Mouse (Mus musculus): ENCODE data around the gene 9130019O22Rik.
"Not testable (repeated sequence)": the region's sequence is repeated elsewhere in the genome, so short reads cannot be mapped to it uniquely, and the experiment has no call there.

Gene 9130019O22Rik

DNA sequence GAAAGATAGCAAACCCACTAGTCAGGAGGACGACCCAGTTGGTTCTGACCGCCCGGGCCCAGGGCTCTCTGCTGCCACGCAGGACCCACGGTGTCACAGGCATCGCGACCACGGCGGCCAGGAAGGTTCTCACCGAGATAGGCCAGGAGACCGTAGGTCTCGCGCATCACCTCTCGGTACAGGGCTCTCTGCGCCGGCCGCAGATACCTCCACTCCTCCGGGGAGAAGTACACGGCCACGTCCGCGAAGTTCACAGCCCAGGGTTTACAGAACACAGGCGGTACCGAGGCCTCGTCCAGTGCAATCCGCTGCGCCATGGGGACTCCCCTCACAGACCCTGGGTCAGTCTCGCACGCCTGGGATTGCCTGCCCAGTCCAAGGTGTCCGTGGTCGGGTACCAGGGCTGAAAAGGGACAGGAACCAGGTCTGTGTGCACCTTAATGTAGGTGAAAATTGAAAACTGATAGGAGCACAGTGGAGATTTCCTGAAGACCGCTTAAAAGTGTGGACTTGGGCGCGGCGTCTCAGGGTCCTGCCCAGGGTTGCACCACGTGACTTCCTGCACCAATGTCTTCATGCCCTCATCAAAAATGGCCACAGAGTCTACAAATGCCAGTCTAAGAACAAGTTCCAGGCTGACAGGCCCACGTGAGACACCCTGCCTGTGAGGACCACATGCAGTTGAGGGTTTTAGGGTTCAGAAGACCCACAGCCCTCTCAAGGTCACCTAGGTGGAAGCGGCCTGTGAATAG is at the start of gene 9130019O22Rik:
TSS of gene 9130019O22Rik (minus strand) at position 526 of the 752 bp plus-strand sequence.
- peak; percentile 67 to 77 for DNase-seq (ENCODE audit: low spot score in 2 of 2)

DNA sequence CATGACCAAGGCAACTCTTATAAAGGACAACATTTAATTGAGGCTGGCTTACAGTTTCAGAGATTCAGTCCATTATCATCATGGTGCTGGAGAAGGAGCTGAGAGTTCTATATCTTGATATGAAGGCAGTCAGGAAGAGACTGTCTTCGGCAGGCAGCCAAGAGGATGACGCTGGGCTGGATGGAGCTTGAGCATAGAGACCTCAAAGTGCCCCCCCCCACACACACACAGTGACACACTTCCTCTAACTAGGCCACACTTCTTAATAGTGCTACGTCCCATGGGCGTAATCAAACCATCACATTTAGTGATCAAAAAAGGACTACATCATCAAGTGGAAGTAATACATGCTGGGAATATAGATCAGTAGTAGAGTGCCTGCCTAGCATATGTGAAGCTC is 48.2 kb upstream of the 9130019O22Rik start:
- DNase-seq (ENCODE audit: low spot score in 2 of 2): no peak

DNA sequence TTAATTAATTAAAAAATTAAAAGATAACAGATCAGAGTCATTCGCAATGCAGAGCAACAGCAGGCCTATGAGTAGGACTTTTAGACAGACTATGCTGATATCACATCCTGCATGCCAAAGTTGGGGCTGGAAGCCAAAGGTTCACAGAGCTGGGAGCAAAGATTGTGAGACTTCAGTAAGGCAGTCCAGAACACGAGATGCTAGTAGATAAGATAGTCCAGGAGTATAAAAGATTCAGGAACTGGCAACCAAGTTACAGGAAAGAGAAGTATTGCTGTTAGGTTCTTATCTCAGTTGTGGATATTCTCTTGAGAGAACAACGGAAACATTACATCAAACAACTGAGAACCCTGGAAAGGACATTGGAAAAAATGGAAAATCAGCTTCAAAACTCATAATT is 39.4 kb upstream of the 9130019O22Rik start:
- DNase-seq (ENCODE audit: low spot score in 2 of 2): no peak

DNA sequence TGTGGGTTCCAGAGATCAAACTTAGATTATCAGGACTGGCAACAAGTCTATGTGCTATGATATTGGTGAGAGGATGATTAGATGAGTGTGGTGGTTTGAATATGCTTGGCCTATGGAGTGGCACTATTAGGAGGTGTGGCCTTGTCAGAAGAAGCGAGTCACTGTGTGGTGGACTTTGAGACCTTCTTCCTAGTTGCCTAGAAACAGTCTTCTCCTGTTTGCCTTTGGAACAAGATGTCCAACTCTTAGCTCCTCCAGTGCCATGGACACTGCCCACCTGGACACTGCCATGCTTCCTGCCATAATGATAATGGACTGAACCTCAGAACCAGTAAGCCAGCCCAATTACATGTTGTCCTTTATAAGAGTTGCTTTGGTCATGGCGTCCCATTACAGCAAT is 38.9 kb upstream of the 9130019O22Rik start:
- no peak for DNase-seq (ENCODE audit: low spot score in 2 of 2)

DNA sequence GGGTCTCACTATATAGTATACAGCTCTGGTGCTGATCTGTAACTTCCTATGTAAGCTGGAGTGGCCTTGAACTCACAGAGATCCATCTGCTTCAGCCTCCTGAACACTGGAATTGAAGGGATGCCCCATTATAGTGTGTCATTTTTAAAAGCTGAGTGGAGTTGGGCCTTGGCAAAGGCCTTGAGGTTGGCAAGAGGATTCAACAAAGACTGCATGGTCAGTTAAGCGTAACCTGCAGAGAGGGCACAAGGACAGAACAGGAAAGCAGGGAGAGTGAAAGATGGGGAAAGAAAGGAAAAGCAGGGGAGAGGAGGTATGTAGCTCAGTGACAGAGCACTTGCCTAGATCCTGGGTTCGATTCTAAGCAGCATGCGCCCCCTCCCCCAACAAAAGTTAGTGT is 38.3 kb upstream of the 9130019O22Rik start:
- no peak for DNase-seq (ENCODE audit: low spot score in 2 of 2)

DNA sequence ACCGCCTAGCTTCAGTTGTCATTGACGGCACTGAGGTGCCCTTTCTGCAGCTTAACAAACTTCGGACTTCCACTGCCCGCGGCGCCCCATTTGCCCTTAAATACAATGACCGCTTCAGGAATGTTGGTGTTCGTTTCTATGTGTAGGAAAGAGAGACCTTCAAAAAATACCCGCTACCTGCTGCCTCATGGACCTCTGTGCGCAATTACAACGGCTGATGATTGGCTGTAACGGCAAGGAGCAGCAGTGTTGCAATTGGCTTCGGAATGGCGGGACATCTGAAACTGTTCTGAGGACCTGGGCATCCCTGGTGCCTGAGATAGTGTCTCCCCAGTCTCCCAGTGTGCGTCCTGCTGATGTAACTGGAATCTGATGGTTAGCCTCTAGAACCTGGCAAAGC is 35.3 kb upstream of the 9130019O22Rik start:
- peak in 1 of 2 experiments; percentile 28 for DNase-seq (ENCODE audit: low spot score in 2 of 2)

DNA sequence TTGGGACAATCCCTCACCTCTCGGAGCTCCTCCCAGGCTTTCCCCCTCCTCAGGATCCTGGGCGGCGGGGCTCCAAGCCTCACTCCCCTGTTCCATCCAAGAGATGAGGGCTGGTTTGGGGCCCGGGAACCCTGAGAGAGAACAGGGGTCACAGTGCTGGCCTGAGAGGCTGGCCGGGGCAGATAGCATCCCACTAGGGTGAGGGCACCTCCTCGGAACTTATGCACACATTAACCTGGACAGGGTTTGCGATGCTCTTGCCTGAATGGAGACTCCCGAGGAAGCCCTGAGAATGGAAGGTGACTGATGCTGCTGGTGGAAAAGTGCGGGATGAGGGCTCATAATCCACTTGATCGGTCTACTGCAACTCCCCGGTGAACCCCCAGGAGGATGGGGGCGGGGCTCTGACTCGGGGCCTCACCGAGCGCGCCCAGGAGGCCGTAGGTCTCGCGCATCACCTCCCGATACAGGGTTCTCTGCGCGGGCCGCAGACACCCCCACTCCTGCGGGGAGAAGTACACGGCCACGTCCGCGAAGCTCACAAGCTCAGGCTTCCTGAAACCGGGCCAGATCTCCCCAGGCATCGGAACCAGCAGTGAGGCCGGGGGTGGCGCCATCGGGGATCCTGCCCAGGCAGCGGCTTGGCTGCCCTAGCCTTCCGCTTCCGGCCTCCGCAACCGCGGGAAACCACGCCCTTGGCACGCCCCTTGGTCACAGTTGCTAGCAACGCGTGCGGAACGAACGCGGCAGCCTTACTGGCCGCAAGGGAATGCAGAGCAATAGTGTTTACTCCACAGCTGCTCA is 34.6 kb upstream of the 9130019O22Rik start, which contains the start of gene Zfp688:
TSS of gene Zfp688 (minus strand) at position 681 of the 804 bp plus-strand sequence.
- DNase-seq (ENCODE audit: low spot score in 2 of 2): peak; percentile 77 to 86

DNA sequence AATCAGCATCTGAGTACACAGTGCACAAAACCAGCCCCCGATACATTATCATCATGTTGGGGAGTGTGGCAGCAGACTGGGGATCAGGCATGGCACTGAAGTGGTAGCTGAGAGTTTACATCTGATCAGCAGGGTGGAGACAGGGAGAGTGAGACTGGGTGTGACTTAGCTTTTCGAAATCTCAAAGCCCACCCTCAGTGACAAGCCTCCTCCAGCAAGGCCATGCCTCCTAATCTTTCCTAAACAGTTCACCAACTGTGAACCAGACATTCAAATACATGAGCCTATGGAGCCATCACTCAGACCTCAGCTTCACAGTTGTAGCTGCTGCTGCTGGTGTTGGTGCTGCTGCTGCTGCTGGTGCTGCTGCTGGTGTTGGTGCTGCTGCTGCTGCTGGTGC is 24.5 kb upstream of the 9130019O22Rik start:
- DNase-seq (ENCODE audit: low spot score in 2 of 2): no peak

DNA sequence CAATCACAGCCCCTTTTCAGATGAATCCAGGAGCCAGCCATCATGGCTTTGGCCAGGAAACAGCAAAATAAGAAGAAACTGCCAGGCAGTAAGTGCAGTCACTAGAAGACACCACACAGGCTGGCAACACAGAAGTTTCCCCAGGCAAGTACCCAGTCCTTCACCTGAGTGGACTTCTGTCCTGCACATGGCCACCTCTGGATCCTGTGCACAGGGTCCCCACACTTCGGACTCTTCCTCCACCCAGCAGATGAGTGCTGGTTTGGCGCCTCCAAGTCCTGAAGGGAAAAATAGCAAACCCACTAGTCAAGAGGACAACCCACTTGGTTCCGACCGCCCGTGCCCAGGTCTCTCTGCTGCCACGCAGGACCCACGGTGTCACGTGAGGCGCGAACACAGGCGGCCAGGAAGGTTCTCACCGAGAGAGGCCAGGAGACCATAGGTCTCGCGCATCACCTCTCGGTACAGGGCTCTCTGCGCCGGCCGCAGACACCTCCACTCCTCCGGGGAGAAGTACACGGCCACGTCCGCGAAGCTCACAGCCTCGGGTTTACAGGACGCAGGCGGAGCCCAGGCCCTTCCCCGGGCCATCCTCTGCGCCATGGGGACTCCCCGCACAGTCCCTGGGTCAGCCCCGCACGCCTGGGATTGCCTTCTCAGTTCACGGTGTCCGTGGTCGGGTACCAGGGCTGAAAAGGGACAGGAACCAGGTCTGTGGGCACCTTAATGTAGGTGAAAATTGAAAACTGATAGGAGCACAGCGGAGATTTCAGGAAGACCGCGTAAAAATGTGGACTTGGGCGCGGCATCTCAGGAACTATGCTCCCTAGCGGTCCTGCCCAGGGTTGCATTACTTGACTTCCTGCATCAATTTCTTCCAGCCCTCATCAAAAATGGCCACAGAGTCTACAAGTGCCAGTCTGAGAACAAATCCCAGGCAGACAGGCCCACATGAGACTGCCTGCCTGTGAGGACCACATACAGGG is 19.3 kb upstream of the 9130019O22Rik start, which contains the start of gene Zfp764:
TSS of gene Zfp764 (minus strand) at position 821 of the 986 bp plus-strand sequence.
- DNase-seq (ENCODE audit: low spot score in 2 of 2): peak; percentile 69 to 75

DNA sequence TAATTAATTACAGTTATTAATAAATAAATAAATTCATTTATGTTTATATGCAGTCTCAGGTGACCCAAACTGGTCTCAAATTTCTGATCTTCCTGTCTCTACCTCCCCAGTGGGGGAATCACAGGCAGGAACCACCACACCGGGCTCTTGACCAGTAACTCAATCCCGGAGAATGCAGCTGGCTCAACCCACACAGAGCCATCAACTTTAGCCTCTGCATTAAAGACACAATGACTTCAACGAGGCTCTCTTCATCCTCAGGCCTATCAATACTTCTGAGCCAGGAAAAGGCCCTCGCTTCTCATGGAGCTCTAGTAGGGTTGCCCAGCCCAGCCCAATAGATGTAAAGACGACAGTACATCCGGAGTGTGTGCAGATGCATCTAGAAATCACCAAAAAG is 17.1 kb upstream of the 9130019O22Rik start:
- DNase-seq (ENCODE audit: low spot score in 2 of 2): not testable (repeated sequence)

DNA sequence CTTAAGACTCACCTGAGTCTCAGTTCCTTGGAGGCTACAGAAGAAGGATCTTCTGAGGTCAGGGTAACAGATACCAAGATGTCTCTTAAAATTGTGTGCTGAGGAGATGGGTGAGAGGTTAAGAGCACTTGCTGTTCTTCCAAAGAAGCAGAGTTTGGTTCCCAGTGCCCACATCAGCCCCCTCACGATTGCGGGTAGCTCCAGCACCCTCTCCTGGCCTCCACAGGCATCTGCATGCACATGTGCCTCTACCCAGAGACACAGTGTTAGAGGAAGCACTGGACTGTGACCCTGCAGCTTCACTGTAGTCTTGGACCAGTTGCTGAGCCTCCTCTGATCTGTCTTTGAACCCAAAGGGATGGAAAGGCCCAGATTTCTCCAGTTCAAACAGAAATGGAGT is 16.0 kb upstream of the 9130019O22Rik start:
- DNase-seq (ENCODE audit: low spot score in 2 of 2): no peak

DNA sequence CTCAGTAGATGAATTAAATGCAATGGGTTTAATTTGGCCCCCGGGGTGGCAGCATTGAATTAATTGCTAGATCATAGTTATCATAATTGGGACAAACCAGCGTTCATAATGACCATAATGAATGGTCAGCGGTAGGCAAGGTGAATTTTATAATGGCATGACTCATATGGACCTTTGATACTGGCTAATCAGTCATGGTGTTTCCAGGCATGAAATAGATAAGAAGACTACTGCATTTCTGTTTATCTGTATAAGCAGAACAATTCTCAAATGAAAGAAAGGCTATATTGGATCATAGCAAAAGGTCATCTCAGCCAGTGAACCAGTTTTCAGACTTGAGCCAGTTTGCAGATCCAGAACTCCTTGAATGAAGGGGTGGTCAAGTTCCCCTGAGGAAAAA is 13.4 kb upstream of the 9130019O22Rik start:
- no peak for DNase-seq (ENCODE audit: low spot score in 2 of 2)

DNA sequence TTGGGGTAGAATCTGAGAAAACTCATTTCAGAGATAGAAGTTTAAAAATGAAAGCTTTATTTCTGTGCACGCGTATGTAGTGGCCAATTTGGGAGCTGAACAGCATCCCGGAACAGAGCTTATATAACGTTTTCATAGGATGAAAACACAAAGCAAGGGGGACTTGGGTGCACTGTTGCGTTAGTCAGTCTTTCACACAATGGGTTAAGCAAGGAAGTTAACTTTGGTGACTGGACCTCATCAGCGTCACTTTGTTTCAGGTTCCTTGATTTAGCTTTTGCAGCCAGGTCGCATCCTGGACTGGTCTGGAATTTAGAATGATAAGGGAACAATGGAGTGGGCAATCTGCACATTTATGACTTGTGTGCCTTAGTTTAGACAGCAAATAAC is 7.0 kb upstream of the 9130019O22Rik start:
- no peak for DNase-seq (ENCODE audit: low spot score in 2 of 2)

DNA sequence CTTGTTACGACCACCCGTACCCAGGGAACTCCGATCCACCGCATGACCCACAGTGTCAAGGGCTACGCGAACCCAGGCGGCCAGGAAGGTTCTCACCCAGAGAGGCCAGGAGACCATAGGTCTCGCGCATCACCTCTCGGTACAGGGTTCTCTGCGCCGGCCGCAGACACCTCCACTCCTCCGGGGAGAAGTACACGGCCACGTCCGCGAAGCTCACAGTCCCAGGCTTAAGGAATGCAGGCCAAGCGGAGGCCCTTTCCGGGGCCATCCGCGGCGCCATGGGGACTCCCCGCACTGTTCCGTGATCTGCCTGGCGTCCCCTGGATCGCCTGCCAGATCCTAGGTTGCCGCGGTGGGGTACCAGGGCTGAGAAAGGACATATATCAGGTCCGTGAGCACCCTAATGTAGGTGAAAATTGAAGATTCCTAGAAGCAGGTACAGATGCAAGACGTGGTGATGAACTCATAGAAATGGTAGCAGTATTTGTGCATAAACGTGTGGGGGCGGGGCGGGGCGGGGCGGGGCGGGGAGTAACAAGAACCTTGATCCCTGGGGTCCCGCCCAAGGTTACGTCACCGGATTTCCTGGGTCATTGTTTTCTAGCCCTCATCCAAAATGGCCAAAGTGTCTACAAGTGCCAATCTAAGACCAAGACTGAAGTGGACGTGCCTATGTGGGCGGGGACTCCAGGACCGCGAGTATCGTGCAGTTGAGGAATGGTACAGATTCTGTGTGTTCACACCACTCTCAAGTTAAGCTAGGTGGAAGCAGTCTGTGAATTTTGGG is 6.4 kb upstream of the 9130019O22Rik start, which contains the start of gene E430018J23Rik:
TSS of gene E430018J23Rik (minus strand) at position 473 of the 787 bp plus-strand sequence.
- DNase-seq (ENCODE audit: low spot score in 2 of 2): peak; percentile 89 to 93

DNA sequence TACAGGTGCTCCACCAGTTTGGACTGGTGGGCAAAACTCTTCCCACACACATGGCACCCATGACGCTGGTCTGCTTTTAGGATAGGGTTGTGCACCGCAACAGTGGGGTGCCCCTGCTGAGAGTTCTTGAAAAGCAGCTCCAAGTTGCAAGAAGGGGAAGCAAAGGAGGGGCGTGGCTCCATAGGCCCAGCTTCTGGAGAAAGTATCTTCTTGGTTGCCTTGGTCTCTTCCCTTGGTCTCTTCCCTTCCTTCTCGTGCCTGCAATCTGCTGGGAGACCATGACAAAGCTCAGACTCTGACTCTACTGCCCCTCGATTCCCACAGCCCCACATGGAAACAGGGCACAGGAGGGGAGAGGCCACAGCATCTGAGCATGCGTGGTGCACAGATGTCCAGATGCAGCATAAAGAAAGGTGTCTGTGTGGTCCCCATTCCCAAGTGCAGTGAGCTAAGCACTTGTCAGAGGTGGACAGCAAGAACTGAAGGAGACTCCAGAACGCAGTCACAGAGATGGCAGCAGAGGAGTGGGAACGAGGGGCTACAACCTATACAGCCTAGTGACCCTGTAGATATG is 5.4 kb upstream of the 9130019O22Rik start:
- no peak for DNase-seq (ENCODE audit: low spot score in 2 of 2)

DNA sequence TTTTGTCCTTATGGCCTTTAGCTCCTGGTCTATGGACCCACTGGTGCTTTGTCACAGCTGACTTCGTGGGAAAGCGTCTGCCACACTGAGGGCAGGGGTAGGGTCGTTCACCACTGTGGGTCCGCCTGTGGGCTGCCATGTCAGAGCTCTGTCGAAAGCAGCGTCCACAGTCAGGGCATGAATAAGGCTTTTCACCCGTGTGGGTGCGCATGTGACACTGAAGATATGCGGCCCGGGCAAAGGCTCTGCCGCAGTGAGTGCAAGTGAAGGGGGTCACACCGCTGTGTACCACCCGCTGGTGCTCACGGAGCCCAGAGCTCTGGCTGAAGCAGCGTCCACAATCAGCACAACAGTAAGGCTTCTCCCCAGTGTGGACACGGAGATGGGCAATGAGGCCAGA is 4.6 kb upstream of the 9130019O22Rik start:
- no peak for DNase-seq (ENCODE audit: low spot score in 2 of 2)

DNA sequence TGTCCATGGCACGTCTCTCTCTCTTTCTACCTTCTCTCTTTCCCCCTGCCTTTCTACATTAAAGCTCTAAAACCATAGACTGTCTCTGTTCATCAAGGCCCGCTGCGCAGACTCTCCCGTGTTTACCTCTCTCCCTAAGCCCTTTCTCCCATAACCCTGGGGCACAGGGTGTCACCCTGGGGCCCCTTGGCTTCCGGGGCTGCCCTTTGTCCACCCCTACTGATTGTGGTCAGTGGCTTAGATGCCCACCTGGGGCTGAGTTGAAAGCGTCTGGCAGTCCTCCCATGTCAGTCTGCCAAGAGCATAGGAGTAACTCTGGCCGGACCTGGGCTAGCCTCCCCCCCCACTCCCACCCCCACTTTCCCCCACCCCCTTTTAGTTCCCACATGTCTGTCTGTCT is 3.3 kb upstream of the 9130019O22Rik start:
- no peak for DNase-seq (ENCODE audit: low spot score in 2 of 2)

DNA sequence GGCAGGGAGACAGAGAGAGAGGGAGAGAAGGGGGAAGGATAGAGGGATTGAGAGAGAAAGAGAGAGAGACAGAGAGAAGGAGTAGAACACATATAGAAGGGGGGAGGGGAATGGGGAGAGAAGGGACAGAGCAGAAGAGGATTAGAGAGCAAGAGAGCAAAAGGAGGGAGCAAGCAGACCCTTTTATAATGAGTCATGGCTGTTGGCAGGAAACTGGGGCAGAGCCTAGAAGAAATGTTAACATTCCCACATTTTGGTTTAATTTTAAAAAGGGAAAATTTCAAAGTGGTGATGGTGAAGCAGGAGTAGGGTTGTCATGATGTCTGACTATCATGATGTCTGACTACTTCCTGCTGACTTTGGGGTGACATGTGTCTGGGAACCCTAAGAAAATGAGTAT is 1.2 kb upstream of the 9130019O22Rik start:
- not testable (repeated sequence) for DNase-seq (ENCODE audit: low spot score in 2 of 2)

DNA sequence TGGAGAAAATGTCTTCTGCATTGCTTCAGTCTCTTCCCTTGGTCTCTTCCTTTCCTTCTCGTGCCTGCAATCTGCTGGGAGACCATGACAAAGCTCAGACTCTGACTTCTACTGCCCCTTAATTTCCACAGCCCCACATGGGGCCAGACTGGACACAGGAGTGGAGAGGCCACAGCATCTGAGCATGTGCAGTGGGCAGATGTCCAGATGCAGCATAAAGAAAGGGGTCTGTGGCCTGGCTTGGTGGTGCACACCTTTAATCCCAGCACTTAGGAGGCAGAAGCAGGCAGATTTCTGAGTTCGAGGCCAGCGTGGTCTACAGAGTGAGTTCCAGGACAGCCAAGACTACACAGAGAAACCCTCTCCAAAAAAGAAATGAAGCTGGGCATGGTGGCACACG is 1.4 kb downstream of the 9130019O22Rik start:
- DNase-seq (ENCODE audit: low spot score in 2 of 2): not testable (repeated sequence)

DNA sequence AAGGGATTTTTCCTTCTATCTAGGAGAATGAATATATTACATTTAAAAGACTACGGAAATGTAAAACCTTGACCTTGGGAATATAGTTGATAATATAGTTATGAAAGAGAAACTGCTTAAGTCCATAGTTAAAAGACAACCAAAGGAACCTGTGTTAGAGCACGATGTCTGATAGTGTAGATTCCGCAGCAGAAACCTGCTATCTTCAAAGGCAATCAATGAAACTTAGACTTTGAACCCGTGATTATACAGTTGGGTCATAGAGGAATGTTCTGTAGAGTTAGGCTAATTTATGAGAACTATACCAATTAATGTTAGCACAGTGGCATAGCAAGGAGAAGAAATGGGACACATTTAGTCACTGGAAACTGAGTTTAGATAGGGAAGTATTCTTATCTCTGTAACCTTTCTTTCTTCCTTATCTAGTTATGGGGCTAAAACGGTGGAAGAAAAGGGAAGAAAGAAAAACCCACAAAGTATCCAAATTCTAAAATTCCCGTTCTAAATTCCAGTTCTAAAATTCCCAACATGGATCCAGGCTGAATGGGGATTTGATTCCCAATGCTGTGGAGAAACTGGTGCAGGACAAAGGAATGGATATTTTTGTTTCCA is 8.6 kb downstream of the 9130019O22Rik start:
- DNase-seq (ENCODE audit: low spot score in 2 of 2): no peak

Measured in frontal cortex, postnatal 14 days (tissue).